Mouse (Mus musculus) kidney, adult 18-20 months (tissue): ENCODE measurements at regions not wholly inside any gene's neighbourhood (a gene's known extent, or its start where the extent isn't known, plus 50 kb on each side); places are given as distances from the start of the nearest gene placed in this dataset.

Source experiments
- DNase-seq: peaks from one replicate; pipeline ENCODE4 v3.0.0; 2021

DNA sequence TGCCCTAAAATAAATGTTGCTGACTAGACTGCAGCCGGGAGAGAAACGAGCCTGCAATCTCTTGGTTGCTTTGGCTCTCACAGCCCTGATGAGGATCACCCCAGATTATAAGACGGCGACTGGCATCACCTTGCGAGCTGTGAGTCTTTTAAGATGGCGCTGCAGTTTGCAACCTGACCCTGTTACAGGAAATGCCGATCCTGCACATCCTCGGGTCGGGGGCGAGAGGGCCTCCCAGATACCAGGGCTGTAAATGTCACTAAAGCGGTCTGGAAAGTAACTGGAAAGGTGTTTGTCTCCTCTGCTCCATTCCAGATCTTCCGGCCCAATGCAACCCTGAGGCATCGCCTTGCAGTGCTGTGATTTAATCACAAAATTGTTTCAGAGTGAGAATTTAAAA is 53.4 kb downstream of the Cartpt start:
- no peak for DNase-seq

DNA sequence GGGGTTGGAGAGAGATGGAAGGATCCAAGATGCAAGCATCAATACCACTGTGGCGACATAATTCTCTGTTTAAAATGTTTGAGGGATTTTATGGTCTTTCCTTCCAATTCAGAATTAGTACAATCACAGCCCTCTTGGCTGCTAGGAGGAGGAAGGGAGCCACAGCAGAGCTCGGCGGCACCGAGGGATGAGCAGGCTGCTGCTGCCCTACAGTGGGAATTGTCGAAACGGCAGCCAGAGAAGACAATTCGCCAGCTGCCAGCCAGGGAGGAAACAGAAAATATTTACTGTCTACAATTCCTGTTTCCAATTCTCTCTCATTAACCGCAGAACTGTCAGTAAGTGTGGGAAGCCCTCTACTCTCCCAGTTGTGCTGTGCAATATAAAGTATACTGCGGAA is 58.3 kb downstream of the Cartpt start:
- no peak for DNase-seq

DNA sequence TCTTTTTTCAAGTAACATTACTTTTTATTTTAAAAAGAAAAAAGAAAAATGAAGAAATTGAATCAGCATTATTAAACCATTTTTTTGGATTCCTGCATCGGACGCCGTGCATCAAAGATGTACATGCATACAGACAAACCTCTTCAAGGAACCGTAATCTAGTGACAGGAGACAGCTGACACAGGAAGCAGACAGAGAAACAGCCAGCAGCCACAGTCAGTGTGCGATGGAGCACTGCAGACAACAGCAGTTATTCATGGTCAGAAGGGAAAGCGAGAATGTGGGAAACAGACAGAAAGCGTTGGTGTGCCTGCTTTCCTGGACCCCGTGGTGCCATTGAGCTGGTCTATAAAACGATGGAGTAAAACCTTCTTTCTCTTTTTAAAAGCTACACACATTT is 61.4 kb downstream of the Cartpt start:
- DNase-seq, result no peak

DNA sequence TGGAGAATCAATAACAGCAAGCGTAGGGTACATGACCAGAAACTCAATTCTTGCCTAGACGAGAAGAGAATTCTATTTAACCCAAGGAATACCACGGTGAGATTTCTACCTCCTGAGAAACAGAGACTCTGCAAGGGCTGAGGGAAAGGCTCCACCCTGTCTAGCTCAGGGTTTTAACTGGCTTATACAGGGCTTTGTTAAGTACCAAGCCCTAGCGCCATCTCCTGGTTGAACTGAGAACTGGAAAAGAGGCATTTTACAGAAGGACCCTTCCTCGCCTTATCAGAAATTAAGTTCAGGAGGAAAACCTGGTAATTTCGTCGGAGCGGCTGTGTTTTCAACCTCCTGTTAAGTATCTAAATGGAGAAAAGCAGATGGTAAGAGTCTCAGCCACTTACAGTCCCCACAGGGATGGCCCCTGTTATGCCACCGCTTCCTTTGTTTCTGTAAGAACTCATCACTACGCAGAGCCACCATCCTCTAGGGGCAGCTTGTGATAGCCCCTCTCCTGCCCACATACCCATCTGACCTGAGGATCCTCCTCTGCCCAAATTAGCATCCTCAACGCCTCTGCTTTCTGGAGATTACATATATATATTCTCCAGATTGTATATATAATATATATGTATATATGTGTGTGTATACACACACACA is 63.0 kb downstream of the Cartpt start:
- peak; percentile 73 for DNase-seq

DNA sequence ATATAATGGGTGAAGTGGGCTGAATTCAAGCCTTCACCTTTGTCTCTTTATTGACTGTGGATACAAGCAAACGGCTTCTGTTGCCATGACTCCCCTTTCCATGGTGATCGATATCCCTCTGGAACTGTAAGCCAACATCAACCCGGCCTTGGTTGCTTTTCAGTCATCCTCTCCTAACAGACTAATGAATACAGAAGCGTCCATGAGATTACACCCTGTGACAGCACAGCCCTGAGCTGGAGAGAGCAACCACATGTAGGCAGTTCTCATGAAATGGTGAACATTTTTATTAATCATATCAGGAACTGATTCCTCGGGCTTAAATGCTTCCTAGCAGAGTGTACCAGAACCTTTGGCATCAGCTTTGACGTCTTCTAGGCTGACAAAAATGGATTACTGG is 63.7 kb downstream of the Cartpt start:
- no peak for DNase-seq

DNA sequence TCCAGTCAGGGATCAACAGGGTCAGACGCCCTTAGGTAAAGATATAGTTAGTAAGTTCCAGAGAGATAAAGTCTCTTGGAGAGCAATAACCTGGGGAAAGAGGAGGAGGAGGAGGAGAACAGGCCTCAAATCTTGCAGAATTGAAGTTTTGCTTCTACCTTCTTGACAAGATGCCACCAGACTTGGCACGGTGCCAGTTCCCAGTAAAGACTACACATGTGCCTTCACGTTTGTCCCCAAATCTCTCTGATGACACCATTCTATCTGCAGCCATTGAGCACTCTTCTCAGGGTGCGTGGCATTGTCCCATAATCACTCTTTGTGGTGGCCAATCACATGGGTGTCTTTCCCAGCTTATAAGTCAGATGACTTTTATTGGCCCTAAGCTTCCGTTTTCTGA is 64.3 kb downstream of the Cartpt start:
- no peak for DNase-seq

DNA sequence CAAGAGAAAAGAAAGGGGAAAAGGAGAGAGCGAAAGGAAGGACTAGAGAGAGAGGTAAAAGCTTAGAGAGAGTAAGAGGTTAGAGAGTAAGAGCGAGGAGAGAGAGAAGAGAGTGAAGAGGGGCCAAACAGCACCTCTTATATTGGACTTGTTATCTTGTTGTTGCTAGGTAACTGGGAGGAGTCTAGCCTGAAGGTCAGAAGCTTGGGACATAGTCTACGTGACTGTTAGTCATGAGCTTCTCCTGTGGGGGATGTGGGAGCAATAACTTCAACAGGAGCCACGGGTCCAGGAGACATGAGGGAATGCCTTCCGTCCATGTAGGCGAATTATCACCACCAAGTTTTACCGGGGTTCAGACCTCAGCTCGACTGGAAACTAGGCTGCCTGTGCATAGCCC is 65.4 kb downstream of the Cartpt start:
- DNase-seq, result no peak

DNA sequence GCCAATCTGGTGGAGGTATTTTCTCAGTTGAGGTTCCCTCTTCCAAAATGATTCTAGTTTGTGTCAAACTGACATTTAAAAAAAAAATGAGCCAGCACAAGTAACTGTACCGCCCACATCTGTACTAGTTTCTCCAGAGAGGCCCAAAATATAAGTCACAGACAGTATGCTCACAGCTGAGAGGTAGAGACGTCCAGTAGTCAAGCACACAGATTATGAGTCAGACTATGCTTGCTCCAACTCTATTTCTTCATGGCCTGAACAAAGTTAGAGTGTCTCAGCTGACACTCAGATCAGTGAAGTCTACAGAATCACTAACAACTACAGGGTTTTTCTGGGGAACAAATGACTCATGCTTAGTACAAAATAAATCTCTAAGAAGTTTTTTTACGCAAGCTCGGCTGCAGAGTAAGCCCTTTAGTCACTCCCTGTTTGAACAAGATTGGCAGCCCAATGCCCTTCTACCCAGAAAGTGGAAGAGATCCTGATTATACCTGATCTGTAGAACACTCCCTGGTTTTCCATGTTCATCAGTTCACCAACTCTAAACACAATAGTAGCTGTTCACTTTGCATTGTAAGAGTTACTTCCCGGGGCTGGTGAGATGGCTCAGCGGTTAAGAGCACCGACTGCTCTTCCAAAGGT is 70.7 kb downstream of the Cartpt start:
- DNase-seq, result no peak

DNA sequence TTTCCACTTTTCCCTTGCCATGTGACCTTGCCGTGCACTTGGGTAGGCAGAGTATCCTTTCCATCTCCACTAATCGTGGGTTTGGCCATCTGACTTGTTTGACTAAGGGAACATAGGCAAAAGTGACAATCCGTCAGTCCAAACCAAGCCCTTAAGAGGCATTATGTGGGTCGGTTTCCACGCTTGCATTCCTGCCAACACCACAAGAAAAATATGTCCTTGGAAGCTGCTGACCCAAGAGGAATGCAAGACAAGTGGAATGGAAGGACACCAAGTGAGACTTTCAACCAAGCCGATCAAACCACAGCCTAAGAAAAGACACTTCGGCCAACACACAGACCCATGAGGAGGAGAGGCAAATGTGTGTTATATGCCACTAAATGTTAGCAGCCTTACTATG is 73.3 kb downstream of the Cartpt start:
- DNase-seq, result no peak

DNA sequence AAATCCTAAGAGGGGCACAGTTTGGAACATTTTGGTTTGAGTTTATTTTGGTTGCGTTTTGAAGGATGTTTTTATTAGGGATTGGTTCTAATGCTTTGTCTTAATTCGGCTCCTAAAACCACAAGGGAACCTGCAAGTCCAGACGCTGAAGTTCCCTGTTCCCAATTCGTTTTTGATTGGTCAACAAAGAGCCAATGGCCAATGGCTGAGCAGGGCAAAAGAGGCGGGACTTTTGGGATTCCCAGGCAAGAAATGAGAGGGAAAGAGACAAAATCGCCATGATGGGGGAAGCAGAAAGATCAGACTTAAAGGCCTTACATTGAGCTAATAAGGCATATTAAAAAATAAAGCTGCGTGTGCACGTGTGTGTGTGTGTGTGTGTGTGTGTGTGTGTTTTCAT is 76.3 kb downstream of the Cartpt start:
- no peak for DNase-seq

DNA sequence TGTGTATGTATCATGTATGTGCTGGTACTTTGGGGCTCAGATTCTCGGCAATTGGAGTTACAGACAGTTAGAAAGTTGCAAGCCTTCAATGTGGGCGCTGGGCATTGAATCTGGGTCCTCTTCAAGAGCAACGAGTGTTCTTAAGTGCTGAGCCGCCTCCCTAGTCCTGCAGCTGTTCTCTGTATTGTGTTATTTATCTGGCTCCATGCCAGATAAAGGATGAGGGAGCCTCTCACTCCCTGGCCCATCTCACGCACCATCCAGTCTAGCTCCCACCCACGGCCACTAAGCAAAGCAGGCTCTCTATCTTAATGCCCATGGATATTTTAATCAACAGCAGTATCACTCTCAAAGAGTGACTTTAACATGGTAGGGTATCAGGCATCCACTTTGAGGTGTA is 84.2 kb downstream of the Cartpt start:
- DNase-seq, result no peak

DNA sequence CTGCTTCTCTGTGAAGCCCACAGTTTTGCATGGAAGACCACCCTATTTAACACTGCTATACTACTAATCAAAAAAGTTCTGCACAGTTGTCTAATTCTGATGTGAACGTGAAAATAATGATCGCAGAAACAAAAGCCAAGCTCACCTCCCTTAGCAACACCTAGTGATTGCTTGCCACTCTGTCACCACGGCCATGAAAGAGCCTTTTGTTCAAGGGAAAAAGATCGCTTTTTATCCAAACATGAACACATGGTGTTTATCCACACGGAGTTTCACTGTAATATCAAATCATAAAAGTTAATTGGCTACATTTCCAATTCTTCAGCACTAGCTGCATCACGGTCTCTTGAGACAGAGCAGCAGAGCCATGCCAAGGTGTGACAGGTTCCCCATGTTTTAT is 85.1 kb downstream of the Cartpt start:
- DNase-seq, result no peak

DNA sequence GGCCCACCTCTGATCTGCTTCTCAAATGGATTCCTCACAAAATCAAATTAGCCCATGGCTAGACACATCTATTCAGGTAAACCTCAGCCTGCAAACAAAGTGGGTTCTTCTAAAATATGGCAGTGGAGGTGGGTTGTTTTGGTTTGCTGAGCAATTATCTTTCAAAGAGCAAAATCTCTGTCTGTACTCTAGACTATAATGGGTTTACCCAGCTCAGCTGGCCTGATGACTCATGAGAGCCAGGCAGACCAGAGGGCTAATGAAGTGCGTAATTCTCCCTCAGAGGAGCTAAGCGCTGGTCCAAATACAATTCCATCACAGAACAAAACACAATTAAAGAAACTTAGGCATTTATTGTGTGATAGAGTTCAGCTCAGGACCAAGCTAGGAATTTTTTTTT is 86.1 kb downstream of the Cartpt start:
- no peak for DNase-seq

DNA sequence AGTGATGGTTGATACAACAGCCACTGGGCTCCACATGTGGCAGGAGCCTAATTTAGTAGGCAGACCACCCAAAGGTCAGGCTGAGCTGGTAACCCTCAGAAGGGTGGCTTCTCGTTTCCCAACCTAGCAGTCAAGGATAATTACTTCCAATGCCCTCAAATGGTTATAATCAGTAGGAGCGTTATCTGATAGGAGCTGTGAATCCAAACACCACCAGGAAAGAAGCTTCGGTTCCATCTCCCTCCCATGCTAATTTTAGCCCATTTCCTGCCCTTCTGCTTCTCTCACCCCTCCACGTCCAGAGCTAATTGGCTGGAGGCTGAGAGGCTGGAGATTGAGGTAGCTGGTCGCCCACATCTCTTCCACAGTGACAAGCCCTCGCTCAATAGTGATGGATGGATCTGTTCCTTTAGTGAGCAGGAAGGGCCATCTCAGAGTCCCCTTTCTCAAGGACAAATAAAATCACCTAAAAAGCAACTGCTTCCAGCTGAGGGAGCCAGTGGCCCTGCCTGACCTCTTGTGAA is 86.8 kb downstream of the Cartpt start:
- no peak for DNase-seq

DNA sequence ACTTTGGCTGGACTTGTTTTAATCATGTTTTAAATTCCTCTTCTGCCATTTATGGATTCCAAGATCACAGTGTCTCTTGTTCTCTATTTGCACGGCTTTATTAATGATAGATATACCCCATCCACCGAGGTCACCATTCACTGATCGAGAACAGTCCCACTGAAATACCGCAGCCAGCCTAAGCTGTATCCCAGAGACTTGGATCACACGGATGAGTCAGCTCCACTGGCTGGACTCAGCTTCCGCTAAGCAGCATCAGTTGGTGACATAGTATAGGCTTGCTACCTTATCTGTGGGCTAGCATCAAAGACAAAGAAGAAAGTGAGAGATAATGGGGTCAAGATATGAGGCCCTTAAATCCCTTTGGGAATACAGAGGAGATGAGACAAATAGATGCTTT is 106.4 kb downstream of the Cartpt start:
- no peak for DNase-seq

DNA sequence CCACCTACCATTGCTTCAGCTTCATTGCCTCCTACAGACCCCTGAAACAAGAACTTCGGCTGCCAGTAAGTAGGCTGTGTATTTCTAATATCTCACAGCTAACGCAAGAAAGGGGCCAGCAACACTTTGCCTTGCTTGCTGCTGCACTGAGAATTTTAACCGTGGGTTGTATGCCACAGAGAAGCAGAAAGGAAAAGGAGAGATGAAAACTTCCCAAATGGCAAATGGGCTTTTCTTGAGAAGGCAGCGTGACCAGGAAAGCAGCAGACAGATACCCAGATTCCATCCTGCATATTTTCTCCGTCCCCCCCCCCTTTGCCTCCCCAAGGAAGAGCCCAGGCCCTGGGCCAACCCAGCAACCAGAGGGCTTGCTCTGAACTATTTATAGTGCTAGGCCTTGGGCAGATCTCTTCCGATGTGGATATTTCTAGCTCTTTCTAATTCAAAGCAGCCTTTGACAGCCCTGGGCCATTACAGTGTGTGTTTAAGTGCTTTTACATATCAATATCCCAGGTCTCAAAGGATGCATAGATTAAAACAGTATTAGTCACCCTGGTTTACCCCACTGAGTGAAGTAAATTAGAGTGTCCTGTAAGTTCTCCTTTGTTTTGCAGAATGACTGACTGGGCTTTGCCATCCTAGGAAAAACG is 107.0 kb downstream of the Cartpt start:
- DNase-seq, result no peak

DNA sequence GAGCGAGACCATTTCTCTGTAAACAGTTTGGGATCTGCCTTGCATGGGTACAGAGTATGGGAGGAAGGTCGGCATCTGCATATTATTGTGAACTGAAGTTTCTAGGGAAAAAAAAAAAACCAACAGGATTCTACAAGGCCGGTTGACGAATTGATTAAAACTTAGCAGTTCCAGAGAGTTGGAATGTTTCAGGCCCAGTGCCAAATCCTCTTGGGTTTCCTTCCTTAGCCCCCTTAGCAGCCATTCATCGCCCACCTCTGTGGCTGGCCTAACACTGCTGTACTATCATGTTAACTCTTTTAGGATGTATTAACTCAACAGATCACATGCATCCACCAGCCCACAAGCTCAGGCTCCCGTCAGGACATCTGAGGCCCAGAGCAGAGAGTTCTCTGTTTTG is 107.9 kb downstream of the Cartpt start:
- no peak for DNase-seq

DNA sequence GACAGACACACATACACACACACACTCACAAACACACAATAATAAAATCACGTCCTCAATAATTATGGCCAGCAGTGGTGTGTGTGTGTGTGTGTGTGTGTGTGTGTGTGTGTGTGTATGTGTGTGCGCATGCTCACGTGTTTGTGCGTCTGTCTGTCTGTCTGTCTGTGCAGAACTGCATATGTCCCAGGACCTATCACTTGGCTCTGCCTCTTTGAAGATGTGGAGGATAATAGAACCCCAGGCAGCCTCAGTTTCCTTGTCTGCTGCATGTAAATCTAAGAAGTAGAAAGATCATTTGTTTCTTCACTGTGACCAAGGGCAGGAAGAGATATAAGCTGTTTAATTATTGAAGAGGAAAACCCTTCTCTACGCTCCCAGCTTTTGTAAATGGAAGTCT is 109.9 kb downstream of the Cartpt start:
- DNase-seq, result no peak

DNA sequence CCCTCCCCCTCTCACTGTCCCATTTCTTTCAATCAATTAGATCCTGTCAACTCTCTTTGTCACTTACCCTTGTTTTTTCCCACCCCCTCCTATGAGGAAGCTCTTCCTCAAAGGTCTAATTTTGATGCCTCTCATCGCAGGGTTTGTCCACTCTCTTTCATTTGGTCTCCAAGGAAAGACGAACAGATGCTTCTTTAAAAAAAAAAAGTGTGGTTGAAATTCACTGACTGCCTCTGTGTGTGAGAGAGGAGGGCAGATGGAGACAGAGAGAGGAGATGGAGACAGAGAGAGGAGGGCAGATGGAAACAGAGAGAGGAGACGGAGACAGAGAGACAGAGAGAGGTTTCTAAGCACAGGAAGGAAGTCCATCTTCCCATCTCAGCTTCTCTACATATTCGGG is 113.1 kb downstream of the Cartpt start:
- no peak for DNase-seq

DNA sequence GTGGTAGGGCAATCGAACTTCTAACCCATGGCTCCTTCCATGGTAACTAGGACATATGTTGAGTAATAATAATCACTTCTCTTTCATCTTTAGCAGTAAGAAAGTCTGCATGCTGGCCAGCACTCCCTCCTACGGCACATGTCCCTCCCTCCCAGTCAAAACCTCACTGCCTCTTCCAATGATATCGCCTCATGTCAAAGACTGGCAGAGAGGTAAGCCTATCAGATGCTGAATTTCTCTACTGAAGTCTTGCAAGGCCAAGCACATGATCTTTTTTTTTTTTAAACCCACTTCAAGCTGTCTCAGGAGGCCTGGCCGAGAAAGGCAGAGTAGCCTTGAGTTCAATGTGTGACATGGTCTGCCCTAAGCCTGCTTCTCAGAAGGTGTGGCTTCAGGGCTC is 115.5 kb downstream of the Cartpt start:
- no peak for DNase-seq

DNA sequence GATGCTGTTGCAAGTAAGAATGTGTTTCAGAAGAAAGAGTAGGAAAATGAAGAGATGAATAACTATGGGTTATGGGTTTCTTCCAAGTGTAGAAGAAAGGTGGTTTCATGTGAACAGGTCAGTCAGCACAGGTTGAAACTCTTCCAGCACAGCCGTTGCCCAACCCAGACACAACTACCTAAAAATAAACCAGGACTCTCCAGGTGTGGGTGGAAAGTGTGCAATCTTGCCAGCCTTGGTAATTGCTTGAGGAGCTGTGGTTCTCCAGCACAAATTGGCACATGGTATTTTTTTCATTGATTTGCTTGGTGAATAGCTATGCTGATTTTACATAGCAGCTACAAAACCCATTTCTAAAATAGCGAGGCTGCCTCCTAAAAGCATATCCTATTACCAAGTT is 116.6 kb downstream of the Cartpt start:
- DNase-seq, result no peak

DNA sequence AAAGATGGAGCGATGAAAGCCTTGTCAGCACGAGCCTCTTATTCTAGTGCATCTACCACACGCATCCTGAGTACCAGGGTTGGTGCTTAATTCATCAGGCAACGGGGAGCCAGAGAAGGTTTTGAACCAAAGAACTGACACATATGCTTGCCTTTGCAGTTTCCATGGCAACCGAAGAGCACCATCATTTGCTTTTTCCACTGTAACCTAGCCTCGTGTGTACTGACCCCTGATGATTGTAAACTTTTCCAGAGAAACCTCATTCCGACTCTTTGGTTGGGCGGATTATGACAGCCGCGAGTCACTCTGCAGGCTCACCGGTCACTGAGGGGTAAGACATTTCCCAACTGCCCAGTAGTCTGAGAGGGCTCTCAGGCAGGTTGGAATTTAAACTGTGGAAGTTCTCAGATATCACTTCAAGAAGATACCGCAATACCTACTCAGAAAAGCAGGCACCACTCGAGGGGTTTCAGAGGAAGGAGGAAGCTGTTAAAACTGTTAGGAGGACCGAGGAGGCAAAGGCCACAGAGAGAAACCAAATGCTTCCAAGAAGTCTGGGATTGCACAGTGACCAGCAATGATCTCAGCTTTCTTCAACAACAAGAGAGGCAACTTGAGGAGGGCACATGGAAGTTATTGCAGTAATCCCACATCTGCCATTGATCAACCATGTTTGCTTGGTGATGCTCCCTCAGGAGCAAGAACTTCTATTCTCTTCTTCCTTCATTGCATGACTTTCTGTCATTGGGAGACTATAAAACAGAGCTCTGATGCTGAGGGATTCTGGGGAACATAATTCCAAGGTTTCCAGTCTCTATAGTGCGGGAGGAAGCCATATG is 117.8 kb downstream of the Cartpt start:
- no peak for DNase-seq

DNA sequence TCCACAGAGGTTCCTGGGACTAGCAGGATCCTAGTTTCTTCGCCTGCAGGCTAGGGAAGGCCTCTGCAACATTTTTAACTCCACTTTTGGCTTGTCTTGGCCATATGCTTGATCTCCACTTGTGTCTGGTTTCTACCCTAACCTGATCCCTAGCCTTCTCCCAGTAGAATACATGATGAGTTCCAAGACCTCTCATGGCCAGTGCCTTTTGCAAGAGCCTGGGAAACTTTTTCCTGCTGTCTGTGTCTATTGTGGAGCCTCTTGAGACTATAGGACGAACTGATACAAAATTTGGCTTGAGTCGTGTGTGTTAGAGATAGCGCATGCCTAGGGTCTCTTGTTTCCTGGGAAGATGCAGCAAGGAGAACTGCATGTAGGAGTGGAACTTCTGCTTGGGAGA is 119.3 kb downstream of the Cartpt start:
- DNase-seq, result no peak
